Comparison of ENCODE assay signal across 20 mouse cellular contexts in the genomic region with DNA sequence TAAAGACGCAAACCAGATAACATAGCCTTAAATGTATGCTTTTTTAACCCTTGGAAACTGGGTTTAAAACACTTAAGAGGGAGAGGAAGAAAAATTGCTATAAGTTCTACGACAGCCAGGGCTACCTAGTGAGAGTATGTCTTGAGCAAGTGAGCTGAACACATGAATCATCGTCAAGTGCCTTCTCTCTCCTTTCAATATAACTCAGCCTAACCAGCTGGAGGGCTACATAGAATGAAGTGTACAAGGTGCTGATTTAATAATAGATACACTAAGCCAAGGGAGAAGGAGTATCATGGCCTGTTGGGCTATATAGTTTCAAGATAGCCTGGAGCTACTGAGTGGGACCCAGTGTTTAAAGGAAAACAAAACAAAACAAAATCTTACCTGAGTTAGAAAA. TPM values are rescaled to one million over a fixed set of nuclear protein-coding genes. Genes with fewer than 3 reads are reported as not detected.
DNase-seq lines count a peak whose midpoint lies in the region; ATAC-seq and TF ChIP-seq lines count a peak whose summit lies in the region.
"Had no signal": no experiment of that assay in that cellular context is flagged by ENCODE, and none has a peak within 500 bp of the region (broad histone marks: within the 10 kb centered on the region; RNA-seq: fewer than 3 reads in every experiment).

No protein-coding gene starts in this region.

- H3K4me2 ChIP-seq in liver, postnatal 0 days (ENCODE audit: low read depth, low read length) = no peak overlapping the region
- H3K4me2 ChIP-seq in liver, embryonic 11.5 days = no peak overlapping the region
- no peak overlapping the region for H3K4me2 ChIP-seq in midbrain, embryonic 11.5 days
- H3K4me2 ChIP-seq: embryonic facial prominence, embryonic 12.5 days; forebrain, embryonic 13.5 days; forebrain, embryonic 15.5 days had no signal

- WGBS in liver, postnatal 0 days (ENCODE audit: insufficient replicate concordance) = 83% methylated on average over 3 of the region's 3 CpGs
- WGBS in liver, embryonic 11.5 days = 91% methylated on average over 3 of the region's 3 CpGs
- 94% methylated on average over 3 of the region's 3 CpGs for WGBS in midbrain, embryonic 11.5 days
- 95% methylated on average over 3 of the region's 3 CpGs for WGBS in midbrain, embryonic 10.5 days

- no peak for TF ChIP-seq EP300 in liver, postnatal 0 days (IDR thresholded peaks at IDR 0.05; ENCODE audit: low read depth)

- ATAC-seq in liver, postnatal 0 days = no peak
- no peak for ATAC-seq in liver, embryonic 11.5 days (replicated peaks; ENCODE audit: low FRiP score)
- ATAC-seq in midbrain, embryonic 11.5 days (ENCODE audit: low FRiP score) = no peak
- ATAC-seq: forebrain, embryonic 13.5 days; forebrain, embryonic 15.5 days; forebrain, postnatal 0 days had no signal

- no peak overlapping the region for H3K27ac ChIP-seq in liver, postnatal 0 days (ENCODE audit: low read depth)
- no peak overlapping the region for H3K27ac ChIP-seq in liver, embryonic 11.5 days (ENCODE audit: low read depth, low read length)
- no peak overlapping the region for H3K27ac ChIP-seq in midbrain, embryonic 11.5 days (ENCODE audit: low read depth, low read length)
- H3K27ac ChIP-seq in midbrain, embryonic 10.5 days (replicated peaks) = no peak overlapping the region
- H3K27ac ChIP-seq: embryonic facial prominence, embryonic 10.5 days; embryonic facial prominence, embryonic 12.5 days; forebrain, embryonic 13.5 days; forebrain, embryonic 15.5 days had no signal

- no peaks in the 10 kb centered on the region for H3K27me3 ChIP-seq in liver, postnatal 0 days (ENCODE audit: insufficient read depth, low read length)
- H3K27me3 ChIP-seq in liver, embryonic 11.5 days (replicated peaks; ENCODE audit: control insufficient read depth, insufficient read depth, low read length) = no peaks in the 10 kb centered on the region
- no peaks in the 10 kb centered on the region for H3K27me3 ChIP-seq in midbrain, embryonic 11.5 days (ENCODE audit: control insufficient read depth, insufficient read depth, low read length)
- no peaks in the 10 kb centered on the region for H3K27me3 ChIP-seq in midbrain, embryonic 10.5 days (ENCODE audit: low read depth, poor library complexity, severe bottlenecking)
- H3K27me3 ChIP-seq: embryonic facial prominence, embryonic 12.5 days; forebrain, embryonic 13.5 days; forebrain, embryonic 15.5 days had no signal

- peaks cover 23% of the 10 kb centered on the region for H3K36me3 ChIP-seq in liver, postnatal 0 days (replicated peaks; ENCODE audit: insufficient read depth, low read length)
- peaks cover 33% of the 10 kb centered on the region for H3K36me3 ChIP-seq in liver, embryonic 11.5 days (ENCODE audit: control insufficient read depth, insufficient read depth, low read length)
- H3K36me3 ChIP-seq in midbrain, embryonic 11.5 days (ENCODE audit: control insufficient read depth, insufficient read depth, low read length) = peaks cover 14% of the 10 kb centered on the region
- peaks cover 76% of the 10 kb centered on the region for H3K36me3 ChIP-seq in midbrain, embryonic 10.5 days

- H3K9ac ChIP-seq in liver, postnatal 0 days (replicated peaks) = 0 out of 2 replicates have a peak overlapping the region, but pooled peaks have one; percentile 2
- H3K9ac ChIP-seq in liver, embryonic 11.5 days (ENCODE audit: low read depth, low read length) = no peak overlapping the region
- no peak overlapping the region for H3K9ac ChIP-seq in midbrain, embryonic 11.5 days (ENCODE audit: low read length)
- H3K9ac ChIP-seq: embryonic facial prominence, embryonic 12.5 days; forebrain, embryonic 13.5 days; forebrain, embryonic 15.5 days; forebrain, postnatal 0 days had no signal

- DNase-seq in liver, postnatal 0 days = no peak
- DNase-seq in liver, embryonic 11.5 days (ENCODE audit: low spot score) = no peak
- DNase-seq in midbrain, embryonic 11.5 days (ENCODE audit: low spot score, missing footprints) = peak; percentile 67
- no peak for DNase-seq in midbrain, embryonic 10.5 days (ENCODE audit: low spot score)
- no peak for DNase-seq in spleen, postnatal 10 days (ENCODE audit: low spot score in 2 of 2)
- DNase-seq: adrenal gland, adult 8-10 months; adrenal gland, postnatal 14 days; adrenal gland, postnatal 36 days; B cell, adult 2 months; cerebellum, adult 11-12 months; cerebellum, adult 2 months; cerebellum, adult 9-10 months; cerebellum, postnatal 10 days; cerebellum, postnatal 25 days; forebrain, postnatal 0 days had no signal

- no peaks in the 10 kb centered on the region for H3K9me3 ChIP-seq in liver, postnatal 0 days (ENCODE audit: low read length)
- H3K9me3 ChIP-seq in liver, embryonic 11.5 days (ENCODE audit: control insufficient read depth, low read length) = no peaks in the 10 kb centered on the region
- H3K9me3 ChIP-seq in midbrain, embryonic 11.5 days (ENCODE audit: control insufficient read depth, low read length) = no peaks in the 10 kb centered on the region
- H3K9me3 ChIP-seq in midbrain, embryonic 10.5 days (replicated peaks) = no peaks in the 10 kb centered on the region
- H3K9me3 ChIP-seq: embryonic facial prominence, embryonic 10.5 days; embryonic facial prominence, embryonic 12.5 days; forebrain, embryonic 13.5 days; forebrain, embryonic 15.5 days had no signal

- no peak for TF ChIP-seq CTCF in liver, postnatal 0 days (IDR thresholded peaks at IDR 0.05; ENCODE audit: low read depth)

- H3K4me1 ChIP-seq in liver, postnatal 0 days (ENCODE audit: insufficient read depth) = peaks cover 25% of the 10 kb centered on the region
- H3K4me1 ChIP-seq in liver, embryonic 11.5 days (replicated peaks; ENCODE audit: control insufficient read depth, insufficient read depth, low read length) = peaks cover 13% of the 10 kb centered on the region
- H3K4me1 ChIP-seq in midbrain, embryonic 11.5 days (ENCODE audit: control insufficient read depth, insufficient read depth, low read length) = peaks cover 16% of the 10 kb centered on the region
- peaks cover 23% of the 10 kb centered on the region for H3K4me1 ChIP-seq in midbrain, embryonic 10.5 days

- no peak overlapping the region for H3K4me3 ChIP-seq in liver, postnatal 0 days (ENCODE audit: low read depth, low read length)
- H3K4me3 ChIP-seq in liver, embryonic 11.5 days (ENCODE audit: low read depth, low read length) = no peak overlapping the region
- no peak overlapping the region for H3K4me3 ChIP-seq in midbrain, embryonic 11.5 days (ENCODE audit: low read depth, low read length)
- H3K4me3 ChIP-seq in midbrain, embryonic 10.5 days = no peak overlapping the region
- H3K4me3 ChIP-seq: embryonic facial prominence, embryonic 10.5 days; embryonic facial prominence, embryonic 12.5 days; forebrain, embryonic 13.5 days; forebrain, embryonic 15.5 days had no signal

RNA-seq across cellular contexts. Expression of gene Catsper2, which starts 4.9 kb away (rescaled TPM):
- 1.5 TPM in 2 replicates for polyA plus RNA-seq in liver, postnatal 0 days (2015; fragmentation: Nextera tagmentation; extraction: Ambion mirVana)
- 1.6 and 1.7 TPM in 2 replicates for polyA plus RNA-seq in liver, embryonic 11.5 days (2014; fragmentation: Nextera tagmentation; extraction: Ambion mirVana)
- polyA plus RNA-seq in midbrain, embryonic 11.5 days (2014; fragmentation: Nextera tagmentation; extraction: Ambion mirVana) = 1.6 and 2.0 TPM in 2 replicates
- polyA plus RNA-seq in midbrain, embryonic 10.5 days (2016; fragmentation: Nextera tagmentation; extraction: Ambion mirVana) = 2.7 and 4.1 TPM in 2 replicates

RNA-seq across cellular contexts. Expression of gene Pdia3, which starts 4.9 kb away (rescaled TPM):
- 231 and 233 TPM in 2 replicates for polyA plus RNA-seq in liver, postnatal 0 days (2015; fragmentation: Nextera tagmentation; extraction: Ambion mirVana)
- 491 and 541 TPM in 2 replicates for polyA plus RNA-seq in liver, embryonic 11.5 days (2014; fragmentation: Nextera tagmentation; extraction: Ambion mirVana)
- 505 and 510 TPM in 2 replicates for polyA plus RNA-seq in midbrain, embryonic 11.5 days (2014; fragmentation: Nextera tagmentation; extraction: Ambion mirVana)
- polyA plus RNA-seq in midbrain, embryonic 10.5 days (2016; fragmentation: Nextera tagmentation; extraction: Ambion mirVana) = 549 and 624 TPM in 2 replicates

RNA-seq across cellular contexts. Expression of gene Ell3, which starts 25.6 kb away (rescaled TPM):
- polyA plus RNA-seq in liver, postnatal 0 days (2015; fragmentation: Nextera tagmentation; extraction: Ambion mirVana) = 1.9 and 2.1 TPM in 2 replicates
- 2.6 and 4.3 TPM in 2 replicates for polyA plus RNA-seq in liver, embryonic 11.5 days (2014; fragmentation: Nextera tagmentation; extraction: Ambion mirVana)
- 2.2 and 2.5 TPM in 2 replicates for polyA plus RNA-seq in midbrain, embryonic 11.5 days (2014; fragmentation: Nextera tagmentation; extraction: Ambion mirVana)
- 2.2 and 2.5 TPM in 2 replicates for polyA plus RNA-seq in midbrain, embryonic 10.5 days (2016; fragmentation: Nextera tagmentation; extraction: Ambion mirVana)
- polyA plus RNA-seq: cerebellum, adult 2 months had no signal

RNA-seq across cellular contexts. Expression of gene Serf2, which starts 30.5 kb away (rescaled TPM):
- polyA plus RNA-seq in liver, postnatal 0 days (2015; fragmentation: Nextera tagmentation; extraction: Ambion mirVana) = 264 and 266 TPM in 2 replicates
- 385 and 481 TPM in 2 replicates for polyA plus RNA-seq in liver, embryonic 11.5 days (2014; fragmentation: Nextera tagmentation; extraction: Ambion mirVana)
- 467 and 471 TPM in 2 replicates for polyA plus RNA-seq in midbrain, embryonic 11.5 days (2014; fragmentation: Nextera tagmentation; extraction: Ambion mirVana)
- polyA plus RNA-seq in midbrain, embryonic 10.5 days (2016; fragmentation: Nextera tagmentation; extraction: Ambion mirVana) = 488 and 493 TPM in 2 replicates

RNA-seq across cellular contexts. Expression of gene Strc, which starts 31.5 kb away (rescaled TPM):
- not detected in 2 replicates for polyA plus RNA-seq in liver, postnatal 0 days (2015; fragmentation: Nextera tagmentation; extraction: Ambion mirVana)
- not detected in 2 replicates for polyA plus RNA-seq in liver, embryonic 11.5 days (2014; fragmentation: Nextera tagmentation; extraction: Ambion mirVana)
- polyA plus RNA-seq in midbrain, embryonic 11.5 days (2014; fragmentation: Nextera tagmentation; extraction: Ambion mirVana) = not detected in 2 replicates
- polyA plus RNA-seq in midbrain, embryonic 10.5 days (2016; fragmentation: Nextera tagmentation; extraction: Ambion mirVana) = not detected in 2 replicates
- polyA plus RNA-seq: embryonic facial prominence, embryonic 10.5 days; forebrain, embryonic 11.5 days; forebrain, embryonic 13.5 days; forebrain, embryonic 15.5 days; forebrain, postnatal 0 days had no signal
